Mouse (Mus musculus) spleen, adult 2 months (tissue): ENCODE measurements around the gene Lpar6.

Experiments used
- CTCF ChIP-seq: fragments of 200-500 bp; IDR thresholded peaks from 2 replicates; pipeline ENCODE4 v1.5.1; 2011; ENCODE audit warnings: mild to moderate bottlenecking, inconsistent platforms; ENCODE audit not compliant: insufficient read depth, insufficient read length, insufficient replicate concordance; ENCODE audit errors: extremely low read depth
- POLR2A ChIP-seq: fragments of 200-500 bp; IDR thresholded peaks from 2 replicates; pipeline ENCODE4 v1.6.1; 2011; ENCODE audit warnings: low read depth, low read length, inconsistent platforms

- TF ChIP-seq POLR2A (no peak), CTCF (no peak)
Observed at GRCm38 (mm10) chr14:73244061-73244597, 6.4 kb downstream of the Lpar6 start.
